Mouse (Mus musculus) hindbrain, embryonic 13.5 days (tissue): ENCODE measurements around the gene Col9a1. TPM values are rescaled to one million over a fixed set of nuclear protein-coding genes. Genes with fewer than 3 reads are reported as not detected.

Source experiments
- ATAC-seq: fragments of 200-750 bp; cut with Nextera tagmentation; 2 replicates; pipeline ENCODE4 v1.8.0; 2017; ENCODE audit warnings: moderate TSS enrichment; ENCODE audit not compliant: low FRiP score
- H3K27ac ChIP-seq: fragments of 300-500 bp; sonication (generic); 2 replicates; pipeline ENCODE4 v1.5.1; 2015; ENCODE audit warnings: inconsistent platforms, mild to moderate bottlenecking, moderate library complexity
- H3K27me3 ChIP-seq: fragments of 300-500 bp; sonication (generic); 2 replicates; pipeline ENCODE4 v1.6.1; 2015; ENCODE audit warnings: mild to moderate bottlenecking, inconsistent platforms
- H3K36me3 ChIP-seq: fragments of 300-500 bp; sonication (generic); 2 replicates; pipeline ENCODE4 v1.6.1; 2015; ENCODE audit warnings: mild to moderate bottlenecking, inconsistent platforms
- H3K4me1 ChIP-seq: fragments of 300-500 bp; sonication (generic); replicated peaks from 2 replicates; pipeline ENCODE4 v1.6.1; 2015; ENCODE audit warnings: inconsistent platforms
- H3K4me2 ChIP-seq: fragments of 300-500 bp; sonication (generic); 2 replicates; pipeline ENCODE4 v1.6.1; 2015; ENCODE audit warnings: inconsistent platforms, mild to moderate bottlenecking, moderate library complexity
- H3K4me3 ChIP-seq: fragments of 300-500 bp; sonication (generic); 2 replicates; pipeline ENCODE4 v1.5.1; 2015; ENCODE audit warnings: mild to moderate bottlenecking, inconsistent platforms
- H3K9ac ChIP-seq: fragments of 300-500 bp; sonication (generic); 2 replicates; pipeline ENCODE4 v1.6.1; 2015; ENCODE audit warnings: mild to moderate bottlenecking, inconsistent platforms
- H3K9me3 ChIP-seq: fragments of 300-500 bp; sonication (generic); 2 replicates; pipeline ENCODE4 v1.6.1; 2016; ENCODE audit warnings: inconsistent platforms
- WGBS: fragments of 180-500 bp; shearing (Covaris S2); methylation state at CpG from one replicate; pipeline ENCODE4 v1.1.7; 2015; 5-methylcytosine and 5-hydroxymethylcytosine counted together
- polyA plus RNA-seq: library from polyadenylated mRNA; unstranded; fragments of >200 nt; fragmentation: Nextera tagmentation; extraction: Ambion mirVana; gene quantifications from 2 replicates; pipeline ENCODE4 v1.2.1, GENCODE M21; 2015

Gene Col9a1
- polyA plus RNA-seq, 1 experiment from 2014 or later: 5.9 TPM

DNA sequence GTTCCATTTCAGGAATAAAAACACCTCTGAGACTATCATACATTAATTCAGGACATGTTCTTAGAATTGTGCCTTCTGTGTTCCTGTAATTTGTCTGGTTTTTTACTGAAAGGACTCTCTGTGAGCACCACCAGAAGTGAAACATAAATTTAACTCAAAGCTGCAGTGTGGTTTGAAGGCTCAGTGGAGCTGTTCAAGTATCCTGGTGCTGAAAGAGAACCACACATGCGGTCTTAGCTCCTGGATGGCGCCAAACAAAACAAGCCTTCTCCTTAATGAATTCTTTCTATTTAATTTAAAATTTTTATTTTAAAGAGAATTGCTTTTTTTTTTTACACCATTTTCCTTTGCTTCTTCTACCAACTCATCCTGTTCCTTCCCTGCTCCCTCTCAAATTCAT, 2.4 kb downstream of the Col9a1 start:
- Histone ChIP-seq H3K9ac (no peak overlapping the region), H3K4me3 (no peak overlapping the region), H3K27ac (no peak overlapping the region), H3K27me3 (no peaks in the 10 kb centered on the region), H3K4me2 (no peak overlapping the region), H3K36me3 (no peaks in the 10 kb centered on the region), H3K4me1 (no peaks in the 10 kb centered on the region), H3K9me3 (no peaks in the 10 kb centered on the region; the same call in 1 of the 2 replicates)
- WGBS: 82% methylated on average over 2 of the region's 2 CpGs
- ATAC-seq: no peak

DNA sequence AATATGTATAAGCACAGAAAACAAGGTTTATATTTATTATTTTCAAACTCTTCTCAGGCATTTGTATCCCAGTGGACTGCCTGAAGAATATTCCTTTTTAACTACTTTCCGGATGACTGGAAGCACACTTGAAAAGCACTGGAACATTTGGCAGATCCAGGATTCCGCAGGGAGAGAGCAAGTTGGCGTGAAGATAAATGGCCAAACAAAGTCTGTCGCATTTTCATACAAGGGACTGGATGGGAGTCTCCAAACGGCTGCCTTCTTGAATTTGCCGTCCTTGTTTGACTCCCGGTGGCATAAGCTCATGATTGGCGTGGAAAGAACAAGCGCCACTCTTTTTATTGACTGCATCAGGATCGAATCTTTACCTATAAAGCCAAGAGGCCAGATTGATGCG, 7.6 kb downstream of the Col9a1 start:
- no peak overlapping the region for H3K9ac ChIP-seq
- no peaks in the 10 kb centered on the region for H3K36me3 ChIP-seq
- H3K27me3 ChIP-seq: no peaks in the 10 kb centered on the region
- no peaks in the 10 kb centered on the region for H3K4me1 ChIP-seq
- 69% methylated on average over 11 of the region's 11 CpGs for WGBS
- H3K9me3 ChIP-seq: no peaks in the 10 kb centered on the region
- no peak for ATAC-seq
- H3K4me2 ChIP-seq: no peak overlapping the region
- no peak overlapping the region for H3K4me3 ChIP-seq
- no peak overlapping the region for H3K27ac ChIP-seq

DNA sequence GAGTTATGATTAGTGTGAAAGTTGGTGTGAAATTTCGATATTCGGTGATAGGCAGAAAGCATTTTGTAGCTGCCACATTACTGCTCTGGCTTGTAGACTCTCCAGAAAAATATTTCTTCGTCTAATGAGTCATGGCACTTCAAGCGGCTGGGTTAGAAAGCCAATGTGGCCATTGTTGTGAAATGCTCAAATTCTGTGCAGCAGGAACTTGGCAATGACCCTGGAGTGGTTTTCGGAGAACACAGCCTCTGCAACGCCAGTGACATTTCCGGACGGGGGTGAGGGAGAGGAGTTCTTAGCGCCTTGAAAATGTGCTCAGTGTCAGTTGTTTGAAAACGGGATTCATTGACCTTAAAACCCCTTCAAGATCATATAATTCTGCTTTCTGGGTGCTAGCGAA, 9.6 kb downstream of the Col9a1 start:
- Histone ChIP-seq H3K9me3 (no peaks in the 10 kb centered on the region), H3K9ac (no peak overlapping the region), H3K4me1 (no peaks in the 10 kb centered on the region), H3K27me3 (no peaks in the 10 kb centered on the region), H3K4me2 (no peak overlapping the region), H3K4me3 (no peak overlapping the region), H3K36me3 (no peaks in the 10 kb centered on the region), H3K27ac (no peak overlapping the region)
- no peak for ATAC-seq
- 89% methylated on average over 11 of the region's 11 CpGs for WGBS

DNA sequence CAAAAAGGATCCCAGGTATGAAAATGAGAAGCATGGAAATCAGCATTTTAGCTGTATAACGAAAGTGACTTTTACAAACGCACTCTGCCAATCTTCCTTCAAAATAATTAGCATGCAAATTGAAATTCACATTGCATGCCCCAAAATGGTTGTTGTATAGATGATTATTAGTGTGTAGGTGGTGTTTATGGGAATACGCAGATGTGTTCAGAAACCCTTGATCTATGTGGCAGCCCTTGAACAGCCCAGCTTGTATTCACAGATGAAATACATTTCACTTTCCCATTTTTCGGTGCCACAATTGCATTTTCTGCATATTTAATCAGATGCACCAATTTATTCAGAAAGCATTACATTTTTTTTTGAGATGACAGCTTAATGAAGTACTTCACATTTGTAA, 14.3 kb downstream of the Col9a1 start:
- Histone ChIP-seq H3K27ac (no peak overlapping the region), H3K27me3 (no peaks in the 10 kb centered on the region), H3K4me2 (no peak overlapping the region), H3K4me1 (peaks cover 16% of the 10 kb centered on the region), H3K9ac (no peak overlapping the region), H3K4me3 (no peak overlapping the region), H3K36me3 (no peaks in the 10 kb centered on the region), H3K9me3 (no peaks in the 10 kb centered on the region)
- ATAC-seq: no peak
- WGBS: 75% methylated on average over 4 of the region's 4 CpGs

DNA sequence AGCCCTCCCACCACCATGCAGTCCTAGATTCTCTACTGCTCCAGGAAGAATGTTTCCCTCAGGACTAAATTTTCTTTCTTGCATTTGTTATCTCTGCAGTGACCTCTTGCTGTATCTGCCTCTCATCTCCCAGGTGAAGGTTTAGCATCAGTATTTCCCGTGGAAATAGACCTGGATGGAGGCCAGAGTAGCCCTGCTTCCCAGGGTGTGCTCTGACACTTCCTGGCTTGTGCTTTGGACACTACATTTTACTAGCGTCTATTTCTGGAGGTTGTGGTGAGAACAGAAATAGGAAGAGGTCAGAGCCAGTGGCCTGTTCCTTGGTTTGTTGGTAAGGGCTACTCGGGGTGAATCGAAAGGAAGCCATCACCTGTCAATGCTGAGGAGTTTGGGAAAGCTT, 16.7 kb downstream of the Col9a1 start:
- WGBS: 72% methylated on average over 4 of the region's 4 CpGs
- H3K4me1 ChIP-seq: peaks cover 16% of the 10 kb centered on the region
- no peak overlapping the region for H3K27ac ChIP-seq
- H3K4me2 ChIP-seq: no peak overlapping the region
- no peaks in the 10 kb centered on the region for H3K36me3 ChIP-seq
- ATAC-seq: no peak
- H3K9ac ChIP-seq: no peak overlapping the region
- H3K9me3 ChIP-seq: no peaks in the 10 kb centered on the region
- no peaks in the 10 kb centered on the region for H3K27me3 ChIP-seq
- no peak overlapping the region for H3K4me3 ChIP-seq

DNA sequence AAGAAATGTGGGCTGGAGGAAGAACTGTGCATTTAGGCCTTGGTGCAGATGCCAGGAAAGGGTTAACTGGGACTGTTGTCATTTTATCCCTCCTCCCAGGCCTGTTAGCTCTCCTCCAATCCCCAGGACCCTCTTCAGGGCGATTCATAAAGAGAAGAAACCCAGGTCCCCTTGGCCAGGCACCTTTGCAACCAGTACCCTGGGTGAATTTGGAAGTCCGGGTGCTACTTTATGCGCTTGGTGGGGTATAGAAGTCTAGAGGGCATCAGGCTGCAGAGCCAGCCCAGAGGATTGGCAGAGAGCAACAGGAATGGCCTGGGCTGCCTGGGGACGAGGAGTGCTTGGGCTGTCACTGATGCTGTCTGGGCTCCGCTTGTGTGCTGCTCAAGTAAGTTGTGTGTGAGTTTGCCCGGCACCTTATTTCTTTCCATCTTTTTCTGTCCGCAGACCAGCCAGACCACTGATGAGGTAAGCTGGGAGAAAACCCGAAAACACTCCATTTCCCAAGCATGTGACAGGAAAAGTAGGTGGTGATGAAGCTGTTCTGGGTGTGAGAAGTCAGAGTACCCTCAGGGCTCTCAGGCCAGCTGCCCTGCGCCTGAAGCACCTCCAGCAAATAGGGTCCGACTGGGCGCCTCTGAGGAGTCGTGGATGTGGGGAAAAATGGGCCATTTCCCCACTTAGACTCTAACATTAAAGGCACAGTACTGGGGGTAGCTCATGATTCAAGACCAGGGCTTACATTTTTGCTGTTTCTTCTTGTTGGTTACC, 17.8 kb downstream of the Col9a1 start:
- H3K27me3 ChIP-seq: no peaks in the 10 kb centered on the region
- H3K27ac ChIP-seq: no peak overlapping the region
- no peak overlapping the region for H3K9ac ChIP-seq
- WGBS: 50% methylated on average over 12 of the region's 12 CpGs
- no peaks in the 10 kb centered on the region for H3K36me3 ChIP-seq
- no peak for ATAC-seq
- peak overlapping the region; percentile 10; the same call in 1 of the 2 replicates for H3K4me2 ChIP-seq
- H3K4me1 ChIP-seq: peaks cover 16% of the 10 kb centered on the region
- H3K4me3 ChIP-seq: no peak overlapping the region; the same call in 1 of the 2 replicates
- H3K9me3 ChIP-seq: no peaks in the 10 kb centered on the region

DNA sequence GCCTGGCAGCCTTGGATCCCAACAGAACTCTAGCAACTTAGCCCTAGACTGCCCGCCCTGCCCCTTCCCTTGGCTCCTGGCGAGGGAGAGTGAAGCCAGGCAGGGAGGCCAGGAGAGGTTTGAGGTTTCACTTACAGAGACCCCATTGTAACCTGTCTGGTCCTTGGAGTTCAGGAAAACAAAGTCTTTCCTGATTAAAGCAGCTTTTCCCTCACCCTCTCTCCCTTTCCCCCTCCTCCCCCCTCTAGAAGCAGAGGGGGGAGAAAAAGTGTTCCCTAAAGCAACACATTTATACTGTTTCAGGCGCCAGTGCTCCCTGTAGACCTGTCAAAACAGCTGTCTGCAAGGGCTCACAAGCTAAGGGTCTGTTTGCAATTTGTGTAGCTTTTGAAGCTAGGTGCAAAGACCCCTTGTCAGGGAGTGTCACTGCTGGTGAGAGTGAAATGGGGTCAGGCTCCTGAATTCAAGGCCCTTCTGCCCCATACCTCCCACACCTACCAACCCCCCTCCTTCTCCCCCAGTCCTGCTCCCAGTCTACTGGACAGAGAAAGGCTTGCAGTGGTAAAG, 18.6 kb downstream of the Col9a1 start:
- ATAC-seq: peak; percentile 46; the same call in 1 of the 2 replicates
- no peaks in the 10 kb centered on the region for H3K36me3 ChIP-seq
- no peak overlapping the region for H3K9ac ChIP-seq
- H3K4me1 ChIP-seq: peaks cover 16% of the 10 kb centered on the region
- H3K9me3 ChIP-seq: no peaks in the 10 kb centered on the region
- WGBS: 50% methylated on average over 3 of the region's 3 CpGs
- H3K27ac ChIP-seq: no peak overlapping the region
- no peak overlapping the region for H3K4me2 ChIP-seq
- H3K4me3 ChIP-seq: no peak overlapping the region
- H3K27me3 ChIP-seq: no peaks in the 10 kb centered on the region

DNA sequence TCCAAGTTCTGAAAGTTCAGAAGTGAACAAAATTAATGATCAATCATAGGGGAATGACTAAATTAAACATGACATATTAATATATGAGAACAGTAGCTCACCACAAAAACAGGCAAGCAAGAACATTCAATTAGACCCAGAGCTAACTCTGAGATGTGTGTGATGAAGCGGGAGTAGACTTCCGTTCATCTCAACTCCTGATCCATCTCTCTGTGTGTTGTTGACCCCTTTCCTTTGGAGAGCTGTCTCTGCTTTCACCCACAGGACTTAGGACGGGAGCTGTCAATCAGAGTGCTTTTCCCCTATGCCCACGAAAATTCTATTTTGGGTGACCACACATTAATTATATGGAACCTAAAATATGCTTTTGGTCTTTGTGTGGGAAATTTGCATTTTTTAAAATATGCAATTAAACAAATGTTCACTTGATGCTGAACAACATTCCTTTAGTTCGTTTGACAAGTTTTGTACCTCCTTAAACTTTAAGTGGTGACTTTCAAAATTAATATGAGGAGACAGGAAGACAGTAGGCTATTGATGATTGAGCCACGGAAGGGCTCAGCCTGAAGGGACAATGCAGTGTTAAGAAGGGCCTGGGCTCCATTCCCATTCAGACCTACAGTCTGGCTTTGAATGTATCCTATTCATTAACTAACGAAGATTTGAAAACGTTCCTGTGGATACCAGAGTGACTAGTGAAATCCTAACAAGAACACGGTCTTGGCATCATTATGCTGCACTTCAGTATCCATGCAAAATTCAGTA, 34.4 kb downstream of the Col9a1 start:
- Histone ChIP-seq H3K9me3 (peaks cover 9% of the 10 kb centered on the region; the same call in 1 of the 2 replicates), H3K9ac (no peak overlapping the region), H3K4me1 (no peaks in the 10 kb centered on the region), H3K4me3 (no peak overlapping the region), H3K36me3 (no peaks in the 10 kb centered on the region), H3K27me3 (no peaks in the 10 kb centered on the region), H3K27ac (no peak overlapping the region), H3K4me2 (no peak overlapping the region)
- no peak for ATAC-seq
- 66% methylated on average over 9 of the region's 9 CpGs for WGBS

DNA sequence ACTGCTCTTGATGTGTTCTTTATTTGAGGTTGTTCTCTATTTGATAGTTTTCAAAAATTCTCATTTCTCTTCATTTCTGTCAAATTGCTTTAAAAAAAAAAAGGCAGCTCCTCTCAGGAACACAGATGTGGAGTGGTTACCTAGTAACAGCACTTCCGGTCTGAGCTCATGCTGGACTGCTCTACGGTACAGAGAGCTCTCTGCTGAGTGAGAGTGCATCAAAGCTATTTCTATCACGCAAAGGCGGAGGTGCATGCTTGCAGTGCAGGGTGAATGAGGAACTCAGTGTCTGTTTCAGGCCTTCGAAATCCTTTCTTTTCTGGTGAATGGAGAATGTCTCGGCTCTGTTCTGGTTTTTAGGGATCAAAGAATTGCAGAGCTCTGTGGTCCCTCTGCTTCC, 41.6 kb downstream of the Col9a1 start:
- no peaks in the 10 kb centered on the region for H3K9me3 ChIP-seq
- ATAC-seq: peak; percentile 82; the same call in 1 of the 2 replicates
- no peak overlapping the region for H3K4me2 ChIP-seq
- H3K36me3 ChIP-seq: no peaks in the 10 kb centered on the region
- no peak overlapping the region for H3K27ac ChIP-seq
- 27% methylated on average over 6 of the region's 6 CpGs for WGBS
- H3K4me1 ChIP-seq: peaks cover 11% of the 10 kb centered on the region
- H3K27me3 ChIP-seq: no peaks in the 10 kb centered on the region
- H3K9ac ChIP-seq: no peak overlapping the region
- no peak overlapping the region for H3K4me3 ChIP-seq

DNA sequence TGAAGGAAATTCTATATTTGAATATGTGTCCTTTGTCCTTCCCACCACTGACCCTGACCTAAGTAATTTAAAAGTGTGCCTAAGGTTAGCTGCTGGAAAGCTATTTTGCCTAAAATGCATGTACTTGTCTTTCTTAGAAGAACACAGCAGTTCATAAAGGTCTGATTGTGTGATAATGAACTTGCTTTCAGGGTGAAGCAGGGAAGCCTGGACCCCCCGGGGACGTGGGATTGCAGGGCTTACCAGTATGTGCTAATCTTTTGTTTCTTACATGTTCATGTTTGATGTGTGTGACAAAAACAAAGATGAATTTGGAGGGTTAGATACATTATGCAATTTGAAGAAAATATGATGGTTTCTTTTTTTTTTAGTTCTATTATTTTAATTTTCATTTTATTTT, 44.8 kb downstream of the Col9a1 start:
- Histone ChIP-seq H3K9me3 (no peaks in the 10 kb centered on the region), H3K27me3 (no peaks in the 10 kb centered on the region), H3K9ac (no peak overlapping the region), H3K4me2 (no peak overlapping the region), H3K36me3 (no peaks in the 10 kb centered on the region), H3K4me1 (peaks cover 19% of the 10 kb centered on the region), H3K27ac (no peak overlapping the region), H3K4me3 (no peak overlapping the region)
- no peak for ATAC-seq
- WGBS: 84% methylated on average over 2 of the region's 2 CpGs

DNA sequence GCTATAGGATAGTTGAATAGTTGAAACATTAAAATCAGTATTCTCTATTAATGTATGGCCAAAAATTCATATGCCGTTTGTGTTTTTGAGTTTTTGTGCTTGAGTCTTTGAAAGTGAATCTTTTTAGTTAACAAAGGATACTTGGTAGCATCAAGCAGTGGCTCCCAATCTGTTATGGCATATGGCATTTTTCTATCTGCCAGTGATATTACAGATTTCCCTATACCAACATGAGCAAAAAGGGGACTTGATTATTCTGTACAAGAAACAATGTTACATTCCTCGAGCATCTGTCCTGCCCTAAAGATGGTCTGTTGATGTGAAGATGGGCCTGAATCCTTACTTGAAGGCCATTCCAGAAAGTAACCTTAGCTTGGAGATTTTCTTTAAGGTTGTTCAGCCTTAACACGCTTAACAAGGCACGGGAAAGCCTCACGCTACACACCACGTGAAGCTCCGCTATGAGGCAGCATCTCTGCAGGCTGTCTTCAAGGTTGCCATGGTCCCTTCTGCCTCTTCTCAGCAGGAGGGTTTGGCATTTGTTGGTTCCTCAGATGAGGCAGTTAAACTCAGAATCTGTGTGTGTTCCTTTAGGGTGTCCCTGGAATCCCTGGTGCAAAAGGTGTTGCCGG, 45.7 kb downstream of the Col9a1 start:
- Histone ChIP-seq H3K27me3 (no peaks in the 10 kb centered on the region), H3K4me2 (no peak overlapping the region), H3K36me3 (no peaks in the 10 kb centered on the region), H3K4me3 (no peak overlapping the region), H3K9ac (no peak overlapping the region), H3K27ac (no peak overlapping the region), H3K4me1 (peaks cover 19% of the 10 kb centered on the region), H3K9me3 (no peaks in the 10 kb centered on the region)
- WGBS: 78% methylated on average over 8 of the region's 8 CpGs
- no peak for ATAC-seq

DNA sequence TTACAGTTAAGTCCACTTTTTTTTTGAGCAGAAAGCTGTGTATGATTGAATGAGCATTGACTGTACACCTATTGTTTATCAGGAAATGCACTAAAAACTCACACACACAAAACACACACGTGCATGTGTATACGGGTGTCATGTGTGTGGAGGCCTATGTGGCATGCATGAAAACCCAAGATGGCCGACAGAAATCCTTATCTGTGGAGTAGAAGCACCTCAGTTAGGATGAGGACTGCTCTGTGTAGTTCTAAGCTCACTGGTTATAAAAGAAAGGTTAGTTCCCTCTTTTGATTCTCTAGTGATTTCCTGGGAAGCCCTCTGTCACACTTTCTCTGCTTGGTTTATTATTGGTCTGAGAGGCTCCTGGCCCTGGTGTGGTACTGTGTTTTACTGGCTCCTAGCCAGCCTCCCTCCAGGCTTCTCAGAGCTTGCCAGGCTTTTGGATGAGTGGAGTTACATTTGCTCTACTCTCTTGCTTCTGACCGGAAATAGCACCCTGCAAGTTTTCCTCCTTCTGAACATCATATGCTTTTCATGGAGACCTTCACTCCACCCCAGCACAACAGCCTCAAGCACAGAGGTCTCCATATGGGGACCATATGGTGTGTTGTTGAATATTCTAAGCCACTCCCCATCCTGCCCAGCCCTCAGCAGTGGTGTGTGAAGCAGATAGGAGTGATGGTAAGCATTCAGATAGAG, 48.6 kb downstream of the Col9a1 start:
- Histone ChIP-seq H3K4me2 (no peak overlapping the region), H3K9me3 (no peaks in the 10 kb centered on the region), H3K4me3 (no peak overlapping the region), H3K4me1 (peaks cover 18% of the 10 kb centered on the region; the same call in 1 of the 2 replicates), H3K9ac (no peak overlapping the region), H3K27ac (no peak overlapping the region), H3K27me3 (no peaks in the 10 kb centered on the region), H3K36me3 (no peaks in the 10 kb centered on the region)
- WGBS: 84% methylated on average over 4 of the region's 4 CpGs
- peak; percentile 79 for ATAC-seq
